Mouse (Mus musculus) CD8-positive naive resting alpha-beta T cell, adult 2 months (primary cell): ENCODE measurements around the gene Cd300lf.

ENCODE experiments used
- DNase-seq, 2 experiments: peaks; one replicate each; pipeline ENCODE4 v3.0.0; 2022; ENCODE audit warnings: low read depth in 2 of 2, low spot score in 2 of 2

Cd300lf gene

DNA sequence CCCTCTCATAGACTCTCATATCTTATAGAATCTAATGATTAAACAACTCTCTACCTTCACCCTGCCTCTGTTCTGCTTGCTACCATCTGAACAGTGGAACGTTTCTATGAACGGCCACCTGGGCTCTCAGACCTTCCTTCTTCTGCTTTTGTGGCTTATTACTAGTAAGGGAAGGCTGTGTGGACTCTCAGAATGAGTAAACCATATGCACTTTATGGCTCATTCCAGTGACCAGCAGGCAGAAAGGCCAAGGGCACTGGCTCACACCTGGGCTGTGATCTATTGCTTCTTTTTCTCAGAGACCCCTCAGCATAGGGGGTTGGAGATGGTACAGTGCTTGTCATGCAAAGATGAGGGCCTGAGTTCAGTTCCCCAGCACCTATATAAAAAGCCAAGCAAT, 27.2 kb downstream of the Cd300lf start:
- DNase-seq = no peak

DNA sequence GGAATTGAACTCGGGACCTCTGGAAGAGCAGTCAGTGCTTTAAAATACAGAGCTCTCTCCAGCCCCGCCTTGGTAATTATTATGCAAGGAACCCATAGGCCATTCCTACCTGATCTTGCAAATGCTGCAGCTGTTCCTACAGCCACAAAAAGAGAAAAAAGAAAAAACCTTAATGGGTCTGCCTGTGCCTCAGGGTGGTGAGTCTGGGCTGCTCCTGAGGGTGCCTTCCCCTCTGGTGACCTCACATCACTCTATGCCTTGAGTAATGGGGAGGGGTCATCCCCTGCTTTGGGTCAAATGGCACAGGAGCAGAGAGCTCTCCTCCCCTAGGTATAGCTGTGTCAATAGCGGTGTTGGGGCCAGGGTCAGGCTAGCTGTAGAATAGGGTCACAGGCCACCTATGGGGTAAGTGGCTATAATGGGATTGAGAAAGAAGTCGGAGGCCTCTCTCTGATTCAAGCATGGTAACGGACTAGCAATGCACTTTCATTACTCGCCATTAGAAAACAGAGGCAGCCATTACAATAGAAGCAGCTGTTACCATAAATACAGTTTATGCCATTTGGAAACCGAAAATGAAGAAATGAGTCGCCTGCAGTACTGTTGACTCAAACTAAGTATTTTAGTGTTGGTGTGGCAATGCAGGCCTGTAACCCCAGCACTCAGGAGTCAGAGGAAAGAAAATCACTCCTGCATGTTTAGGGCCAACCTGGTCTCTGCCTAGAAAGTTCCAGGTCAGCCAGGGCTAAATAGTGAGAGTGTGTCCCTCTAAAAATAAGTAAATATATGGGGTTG, 28.8 kb downstream of the Cd300lf start:
- no peak for DNase-seq

DNA sequence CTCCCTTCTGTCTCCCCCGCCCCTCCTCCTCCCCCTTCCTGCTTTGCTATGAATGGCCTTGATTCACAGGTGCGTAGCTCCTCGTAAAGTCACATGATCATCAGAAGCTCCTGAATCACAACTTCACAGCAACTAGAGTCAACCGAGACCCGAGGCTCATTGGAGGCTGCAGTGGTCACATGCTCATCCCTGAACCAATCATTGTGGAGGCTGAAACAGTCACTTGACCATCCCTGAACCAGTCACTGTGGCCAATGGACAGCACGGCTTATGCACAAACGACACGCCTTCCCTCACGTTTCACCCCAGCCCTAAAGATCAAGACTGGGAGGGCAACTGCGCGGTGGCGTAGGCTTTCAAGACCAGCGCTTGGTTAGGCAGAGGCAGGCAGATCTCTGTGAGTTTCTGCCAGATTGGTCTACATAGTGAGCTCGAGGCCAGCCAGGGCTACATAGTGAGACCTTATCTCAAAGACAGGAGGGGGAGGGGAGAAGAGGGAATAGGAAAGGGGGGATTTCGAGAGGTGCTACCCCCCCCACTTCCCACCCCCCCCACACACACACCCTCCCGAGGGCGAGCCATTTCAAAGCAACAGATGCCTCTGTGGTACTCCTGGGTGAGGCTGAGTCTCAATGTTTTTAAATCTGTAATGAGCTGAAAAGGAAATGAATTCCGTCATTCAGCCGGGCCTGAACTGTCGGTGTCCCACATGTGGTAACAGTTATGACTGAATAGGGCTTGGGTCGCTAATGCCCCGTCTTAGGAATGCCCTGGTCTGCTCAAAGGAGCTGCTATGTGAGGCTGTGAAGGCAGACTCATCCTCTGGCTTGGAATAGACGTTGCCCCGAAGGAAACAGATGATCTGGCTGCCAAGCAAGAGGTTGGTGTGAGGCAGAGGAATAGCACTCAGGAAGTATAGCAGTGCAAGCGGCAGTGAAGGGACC, 30.1 kb downstream of the Cd300lf start:
- DNase-seq = no peak

DNA sequence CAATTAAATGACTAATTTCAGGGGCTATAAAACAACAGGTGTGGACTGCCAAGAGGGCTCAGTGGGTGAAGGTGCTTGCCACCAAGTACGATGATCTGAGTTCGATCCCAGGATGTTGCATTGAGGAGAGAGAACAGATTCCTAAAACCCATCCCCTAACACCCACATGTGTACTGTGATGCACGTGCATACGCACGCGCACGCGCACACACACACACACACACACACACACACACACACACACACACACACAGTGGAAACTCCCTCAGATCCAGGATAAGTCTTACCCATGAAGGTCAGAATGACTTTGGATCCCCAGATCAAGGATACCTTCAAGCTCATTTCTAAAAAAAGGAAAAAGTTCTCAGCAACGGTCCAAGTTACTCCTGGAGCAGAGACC, 31.7 kb downstream of the Cd300lf start:
- no peak for DNase-seq

DNA sequence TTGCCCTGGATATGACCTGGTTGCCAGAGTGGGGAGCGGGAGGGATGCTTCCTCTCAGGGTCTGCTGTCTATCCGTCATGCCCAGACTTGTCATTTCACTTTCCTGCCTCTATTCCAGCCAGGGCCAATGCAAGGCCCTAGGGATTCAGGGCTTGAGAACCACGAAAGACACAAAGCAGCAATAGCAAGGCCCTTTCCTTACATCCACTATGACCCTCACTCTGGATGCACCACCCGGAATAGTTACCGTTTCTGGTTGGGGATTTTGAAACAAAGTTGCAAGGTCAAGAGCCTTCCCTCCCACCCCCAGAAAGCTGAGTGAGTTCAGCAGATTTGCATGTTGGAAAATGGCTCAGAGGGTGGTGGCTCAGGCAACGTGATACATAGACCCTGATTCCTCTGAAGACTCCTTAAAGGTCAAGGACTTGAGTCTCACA, 32.2 kb downstream of the Cd300lf start:
- no peak for DNase-seq

- DNase-seq = no peak
Observed at GRCm38 (mm10) chr11:115100741-115101140, 33.1 kb downstream of the Cd300lf start.

GRCm38 (mm10) chr11:115100032-115100621, 33.7 kb downstream of the Cd300lf start:
- DNase-seq = no peak

DNA sequence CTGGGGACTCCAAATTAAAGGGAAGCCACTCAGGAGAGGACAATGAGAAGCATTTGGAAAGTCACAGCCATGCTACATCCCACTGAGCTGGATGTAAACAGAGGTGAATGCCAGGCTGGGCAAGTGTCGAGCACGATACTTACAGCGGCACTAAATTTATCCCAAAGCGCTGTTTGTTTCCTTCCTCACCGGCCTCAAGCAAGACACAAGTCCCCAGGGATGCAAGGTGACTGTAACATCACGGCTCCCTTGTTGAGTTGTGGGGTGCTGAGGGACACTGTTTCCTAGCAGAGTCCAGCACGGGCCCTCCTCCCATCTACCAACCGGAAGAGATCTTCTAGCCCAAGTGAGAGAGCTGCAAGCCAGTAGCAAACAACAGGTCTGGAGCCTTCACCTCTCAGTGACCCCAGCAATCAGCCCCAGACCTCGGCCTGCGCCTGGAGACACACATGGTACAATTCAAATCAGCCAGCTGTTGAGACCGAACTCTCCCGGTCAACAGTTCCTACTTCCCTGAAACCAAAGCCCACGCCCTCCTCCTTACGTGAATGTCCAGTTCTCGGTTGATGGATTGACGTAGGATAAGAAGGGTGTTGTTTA, 34.5 kb downstream of the Cd300lf start:
- DNase-seq = no peak

- DNase-seq = no peak
Observed at GRCm38 (mm10) chr11:115098203-115098932, 35.4 kb downstream of the Cd300lf start.

GRCm38 (mm10) chr11:115092140-115092539, 41.7 kb downstream of the Cd300lf start:
- DNase-seq = no peak

GRCm38 (mm10) chr11:115091362-115091901, 42.4 kb downstream of the Cd300lf start, which contains the start of gene Rab37:
Gene Rab37 (plus strand): TSS chr11:115091431.
- DNase-seq = no peak

- DNase-seq = peak in 1 of 2 experiments; percentile 23
Observed at GRCm38 (mm10) chr11:115089853-115090252, 43.9 kb downstream of the Cd300lf start.

DNA sequence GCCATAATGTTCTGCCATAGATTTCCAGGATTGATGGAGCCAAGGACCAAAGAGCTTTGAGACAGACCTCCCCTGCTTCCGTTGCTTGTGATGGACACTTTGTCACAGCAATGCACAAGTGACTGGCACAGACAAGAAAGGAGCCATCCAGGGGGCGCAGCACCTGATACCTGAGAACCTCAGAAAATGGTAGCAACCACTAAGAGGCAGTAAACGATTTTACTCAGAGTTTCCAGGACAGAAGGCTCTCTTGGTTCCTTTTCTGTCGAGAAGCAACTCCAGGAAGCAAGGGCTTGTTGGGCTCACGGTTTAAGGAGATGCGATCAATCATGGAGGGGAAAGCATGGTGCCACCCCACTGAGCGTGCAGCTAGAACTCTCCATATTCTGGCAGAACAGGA, 47.6 kb downstream of the Cd300lf start:
- no peak for DNase-seq

DNA sequence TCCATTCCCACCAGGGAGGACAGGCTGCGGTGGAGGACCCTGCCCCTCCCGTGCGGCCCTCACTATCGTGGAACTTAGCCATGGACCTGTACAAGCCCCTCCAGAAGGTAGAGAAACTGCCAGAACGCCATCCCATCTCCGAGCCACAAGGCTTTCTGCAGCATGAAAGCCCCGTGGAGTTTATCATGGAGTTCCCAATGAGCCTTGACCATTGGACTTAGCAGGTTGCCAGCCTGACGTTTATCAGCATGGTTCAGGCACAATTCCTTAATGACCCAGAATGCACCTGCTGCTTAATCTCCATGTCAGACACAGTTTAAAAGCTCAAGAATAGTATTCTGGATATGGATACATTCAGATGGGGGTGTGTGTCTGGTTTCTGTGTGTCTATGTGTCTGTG, 48.7 kb downstream of the Cd300lf start:
- no peak for DNase-seq

DNA sequence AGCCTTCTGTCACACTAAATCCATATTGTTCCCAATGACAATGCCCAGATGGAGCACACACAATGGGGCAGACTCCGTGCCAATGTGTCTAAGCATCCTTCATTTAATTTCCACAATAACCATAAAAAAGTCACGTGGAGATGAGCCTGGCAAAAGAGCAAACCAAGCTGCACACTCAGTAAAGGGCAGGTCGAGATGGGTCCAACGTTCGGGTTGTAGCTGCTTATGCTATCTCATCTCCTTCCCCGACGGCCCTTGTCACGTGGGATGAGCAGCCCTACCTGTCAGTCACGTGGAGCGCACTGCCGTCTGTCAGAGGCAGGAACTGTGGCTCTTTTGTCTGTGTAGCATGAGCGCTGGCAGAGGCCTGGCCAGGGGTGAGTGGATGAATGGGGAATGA, 49.2 kb downstream of the Cd300lf start:
- no peak for DNase-seq

DNA sequence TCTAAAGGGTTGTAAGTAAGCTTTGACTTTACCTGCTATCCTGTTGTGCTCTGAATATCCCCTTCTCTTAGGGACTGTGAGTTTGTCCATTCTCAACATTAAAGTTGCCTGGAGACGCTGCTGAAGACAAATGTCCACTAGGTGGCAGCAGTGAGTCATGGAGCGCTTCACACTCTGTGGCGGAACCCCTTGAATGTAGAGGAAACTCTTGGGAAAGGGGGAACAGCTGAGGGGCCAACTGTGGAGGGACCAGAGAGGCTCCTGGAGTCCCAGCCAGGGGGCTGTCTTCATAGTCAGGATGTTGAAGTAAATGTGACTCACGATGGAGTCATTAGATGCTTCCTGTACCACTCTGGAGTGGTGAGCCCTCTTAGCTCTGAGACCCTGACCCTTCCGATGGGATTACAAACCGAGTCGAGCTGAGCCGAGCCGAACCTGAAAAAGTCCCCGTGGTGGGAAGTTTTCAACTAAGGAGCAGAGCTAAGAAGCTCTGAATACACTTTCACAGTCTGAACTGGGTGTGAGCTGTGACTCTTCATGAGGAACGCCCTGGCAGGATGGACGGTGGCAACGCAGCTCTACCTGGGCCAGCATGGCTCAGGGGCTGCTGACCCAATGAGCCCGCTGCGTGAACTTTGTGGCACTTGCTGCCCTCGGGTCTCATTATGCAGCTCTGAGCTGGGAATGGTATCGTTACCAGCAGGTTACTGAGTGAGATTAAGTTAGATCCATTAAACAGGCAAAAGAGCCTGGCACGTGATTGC, 50.2 kb downstream of the Cd300lf start:
- peak; percentile 68 to 74 for DNase-seq

GRCm38 (mm10) chr11:115082196-115082595, 51.6 kb downstream of the Cd300lf start:
- DNase-seq = no peak

DNA sequence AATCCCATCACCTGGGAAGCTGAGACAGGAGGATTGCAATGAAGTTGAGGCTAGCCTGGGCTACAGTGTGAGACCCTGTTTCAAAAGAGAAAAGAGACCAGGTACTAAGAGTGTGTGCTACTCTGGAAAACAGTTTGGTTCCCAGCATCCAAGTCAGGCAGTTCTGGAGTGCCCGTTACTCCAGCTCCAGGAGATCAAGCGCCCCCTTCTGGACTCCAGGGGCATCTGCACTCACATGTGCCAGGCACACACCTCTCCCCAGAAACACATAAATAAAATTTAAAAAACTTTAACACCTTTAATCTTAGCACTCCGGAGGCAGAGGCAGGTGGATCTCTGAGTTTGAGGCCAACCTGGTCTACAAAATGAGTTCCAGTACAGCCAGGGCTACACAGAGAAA, 52.4 kb downstream of the Cd300lf start:
- no peak for DNase-seq

GRCm38 (mm10) chr11:115080886-115081285, 52.9 kb downstream of the Cd300lf start:
- peak; percentile 34 to 56 for DNase-seq
